Mouse (Mus musculus) hematopoietic stem cell, adult 5-6 weeks (primary cell): ENCODE results near the gene Higd2a. TPM values are rescaled to one million over a fixed set of nuclear protein-coding genes. Genes with fewer than 3 reads are reported as not detected.

Source experiments
- ATAC-seq, 2 experiments: fragments of 125-278 bp in 1 of 2; replicated peaks in 1 of 2; 2 replicates each; pipeline ENCODE4 v1.8.0; 2016 to 2017; ENCODE audit warnings: inconsistent platforms in 2 of 2, mild to moderate bottlenecking in 2 of 2, moderate number of reproducible peaks in 2 of 2, low read depth in 1 of 2, moderate TSS enrichment in 1 of 2; ENCODE audit not compliant: low FRiP score in 2 of 2, poor library complexity in 2 of 2, severe bottlenecking in 2 of 2, insufficient read depth in 1 of 2, low TSS enrichment in 1 of 2
- total RNA-seq: library from RNA; stranded (forward); fragments of 172-1452, 232-1000 nt; gene quantifications from 2 replicates; pipeline ENCODE4 v1.2.3, GENCODE M21; 2017

Higd2a gene
- 36.7 and 40.1 TPM in 2 replicates for total RNA-seq

DNA sequence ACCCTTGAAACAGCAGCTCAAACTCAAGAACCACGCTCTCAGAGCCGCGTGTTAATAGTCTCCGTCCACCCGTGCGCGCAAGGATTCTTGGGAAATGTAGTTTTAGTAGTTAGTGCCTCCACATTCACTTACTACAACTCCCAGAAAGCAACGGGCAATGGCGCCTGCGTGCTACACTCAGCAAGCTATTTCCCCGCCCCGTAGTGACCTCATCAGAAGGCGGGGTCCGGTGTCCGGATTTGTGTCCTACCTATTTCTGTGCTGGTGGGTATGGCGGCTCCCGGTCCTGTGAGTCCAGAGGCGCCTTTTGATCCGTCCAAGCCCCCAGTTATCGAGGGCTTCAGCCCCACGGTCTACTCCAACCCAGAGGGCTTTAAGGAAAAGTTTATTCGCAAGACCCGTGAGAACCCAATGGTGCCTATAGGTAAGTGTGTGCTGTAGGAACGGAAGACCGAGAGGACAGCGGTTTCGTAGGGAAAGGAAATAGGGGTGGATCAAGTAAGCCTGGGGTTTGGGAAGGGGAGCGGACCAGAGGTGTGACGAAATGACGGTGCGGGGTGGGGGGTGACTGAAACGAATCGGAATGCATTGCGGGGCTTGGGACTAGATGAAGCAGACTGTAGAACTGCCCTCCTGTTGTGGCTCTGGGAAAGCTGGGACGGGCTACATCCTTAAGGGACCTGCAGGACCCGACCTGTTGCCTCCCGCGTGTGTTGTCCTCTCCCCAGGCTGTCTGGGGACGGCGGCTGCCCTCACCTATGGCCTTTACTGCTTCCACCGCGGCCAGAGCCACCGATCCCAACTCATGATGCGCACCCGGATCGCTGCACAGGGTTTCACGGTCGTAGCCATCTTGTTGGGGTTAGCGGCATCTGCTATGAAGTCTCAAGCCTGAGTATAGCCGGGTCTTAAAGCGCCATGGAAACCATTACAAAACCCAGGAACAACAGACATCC lies at the start of gene Higd2a, which contains the start of gene Nop16:
Higd2a (plus strand) TSS at position 212 of the 956 bp plus-strand sequence.
Nop16 (minus strand) TSS at position 95 of the 956 bp plus-strand sequence.
- ATAC-seq, result peak; percentile 92 to 96

DNA sequence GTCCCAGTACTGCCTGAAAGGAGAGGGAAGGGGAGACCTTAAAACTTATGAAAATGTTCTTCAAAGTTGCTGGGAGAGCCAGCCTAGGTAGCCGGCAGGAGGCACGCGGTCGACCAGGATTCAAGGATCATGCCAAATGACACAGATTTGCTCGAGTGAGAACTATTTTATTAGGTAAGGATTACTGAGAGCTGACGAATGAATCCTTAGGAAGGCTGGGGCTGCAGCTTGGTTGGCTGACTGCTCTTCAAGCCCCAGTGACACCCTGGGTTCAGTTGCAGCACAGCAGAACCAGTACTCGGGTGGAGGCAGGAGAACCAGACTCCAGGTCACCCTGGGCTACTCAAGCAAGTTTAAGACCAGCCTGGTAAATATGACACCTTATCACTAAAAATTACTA lies 42.0 kb upstream of the Higd2a start:
- ATAC-seq, result no peak

DNA sequence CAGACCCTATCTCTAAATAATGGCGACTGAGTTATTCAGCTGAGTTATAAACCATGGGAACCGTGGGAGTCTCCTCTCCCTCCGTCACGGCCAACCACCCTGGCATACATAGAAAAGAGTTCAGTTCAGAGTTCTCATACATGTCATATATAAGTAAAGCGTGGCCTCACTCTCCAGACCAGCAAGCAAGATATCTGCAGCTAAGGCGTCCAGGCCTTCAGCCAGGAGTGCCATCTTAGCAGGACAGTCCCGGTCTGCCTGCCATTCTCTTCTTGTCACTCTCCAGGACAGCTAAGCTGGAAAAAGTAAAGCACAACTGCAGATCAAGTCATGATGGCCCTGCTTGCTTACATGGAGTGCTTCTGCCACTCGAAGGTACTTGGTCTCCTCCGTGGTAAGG lies 33.8 kb upstream of the Higd2a start:
- no peak for ATAC-seq

GRCm38 (mm10) chr13:54556796-54557195 lies 33.2 kb upstream of the Higd2a start:
- ATAC-seq, result no peak

DNA sequence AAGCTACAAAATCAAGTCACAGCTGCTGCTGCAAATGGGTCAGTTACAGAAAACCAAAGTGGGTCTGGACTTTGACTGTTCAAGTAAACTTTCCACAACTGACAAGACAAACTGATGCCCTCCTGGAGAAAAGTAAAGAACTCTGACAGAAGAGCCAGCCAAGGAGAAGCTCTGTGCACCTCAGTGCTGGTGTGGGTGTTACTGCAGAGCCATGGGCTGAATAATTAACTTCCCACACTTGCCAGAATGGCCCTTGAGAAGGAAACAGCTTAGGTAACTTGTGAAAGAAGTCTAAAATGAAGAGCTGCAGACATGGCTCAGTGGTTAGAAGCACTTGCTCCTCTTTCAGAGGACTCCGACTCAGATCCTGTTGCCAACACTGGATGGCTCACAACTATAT lies 32.4 kb upstream of the Higd2a start:
- ATAC-seq, result no peak

GRCm38 (mm10) chr13:54559656-54560055 lies 30.4 kb upstream of the Higd2a start:
- no peak for ATAC-seq

- ATAC-seq, result no peak
Observed at GRCm38 (mm10) chr13:54560608-54561007, 29.4 kb upstream of the Higd2a start.

- no peak for ATAC-seq
Observed at GRCm38 (mm10) chr13:54562562-54562961, 27.4 kb upstream of the Higd2a start.

DNA sequence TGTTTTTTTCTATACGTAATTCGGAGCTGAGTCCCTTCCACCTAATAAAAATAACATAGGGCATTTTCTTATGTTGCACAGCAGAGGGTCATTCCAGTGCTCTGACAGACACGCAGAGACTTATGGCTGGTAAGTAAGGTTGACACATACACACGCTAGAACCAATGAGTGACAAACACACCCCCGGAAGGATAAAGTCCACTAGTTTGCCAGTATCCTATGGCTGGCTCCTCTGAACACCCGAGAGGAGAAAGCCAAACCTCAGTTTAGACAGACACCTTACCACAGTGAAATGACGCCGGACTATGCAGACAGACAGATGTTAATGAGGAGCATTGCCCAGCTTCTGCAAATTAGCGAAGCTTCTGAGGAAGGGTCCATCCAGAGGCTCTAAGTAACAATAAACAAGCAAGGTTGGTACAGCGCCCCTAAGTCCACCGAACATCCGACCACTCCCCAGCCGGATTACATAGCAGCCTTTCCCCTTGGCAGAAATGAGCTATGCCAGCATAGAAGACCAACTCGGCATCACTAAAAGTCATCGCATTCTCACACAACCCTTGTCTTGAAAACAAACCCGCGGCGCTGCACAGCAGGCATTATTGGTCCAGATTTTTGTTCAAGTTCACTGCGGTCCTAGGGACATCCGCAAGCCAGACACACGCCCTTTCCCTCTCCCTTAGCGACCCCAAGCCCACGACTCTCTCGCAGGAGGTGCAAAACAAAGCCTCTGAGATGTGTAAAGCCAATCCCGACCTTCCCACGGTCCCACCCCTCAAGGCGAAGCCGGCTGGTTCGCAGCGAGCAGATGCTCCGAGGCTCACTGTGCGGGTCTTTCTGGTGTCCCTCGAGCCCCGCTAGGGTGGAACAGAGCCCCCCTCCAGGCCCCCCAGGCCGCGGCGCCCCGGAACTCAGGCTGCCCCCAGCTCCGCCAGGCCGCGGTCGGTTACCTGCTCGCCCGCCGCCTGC lies 25.5 kb upstream of the Higd2a start:
- peak in 1 of 2 experiments; percentile 5; a peak in 2 of 4 replicates for ATAC-seq

GRCm38 (mm10) chr13:54565201-54565581 lies 24.8 kb upstream of the Higd2a start, which contains the start of gene 4833439L19Rik:
Gene 4833439L19Rik (minus strand): TSS chr13:54565435.
- ATAC-seq, result peak; percentile 98 to 99

DNA sequence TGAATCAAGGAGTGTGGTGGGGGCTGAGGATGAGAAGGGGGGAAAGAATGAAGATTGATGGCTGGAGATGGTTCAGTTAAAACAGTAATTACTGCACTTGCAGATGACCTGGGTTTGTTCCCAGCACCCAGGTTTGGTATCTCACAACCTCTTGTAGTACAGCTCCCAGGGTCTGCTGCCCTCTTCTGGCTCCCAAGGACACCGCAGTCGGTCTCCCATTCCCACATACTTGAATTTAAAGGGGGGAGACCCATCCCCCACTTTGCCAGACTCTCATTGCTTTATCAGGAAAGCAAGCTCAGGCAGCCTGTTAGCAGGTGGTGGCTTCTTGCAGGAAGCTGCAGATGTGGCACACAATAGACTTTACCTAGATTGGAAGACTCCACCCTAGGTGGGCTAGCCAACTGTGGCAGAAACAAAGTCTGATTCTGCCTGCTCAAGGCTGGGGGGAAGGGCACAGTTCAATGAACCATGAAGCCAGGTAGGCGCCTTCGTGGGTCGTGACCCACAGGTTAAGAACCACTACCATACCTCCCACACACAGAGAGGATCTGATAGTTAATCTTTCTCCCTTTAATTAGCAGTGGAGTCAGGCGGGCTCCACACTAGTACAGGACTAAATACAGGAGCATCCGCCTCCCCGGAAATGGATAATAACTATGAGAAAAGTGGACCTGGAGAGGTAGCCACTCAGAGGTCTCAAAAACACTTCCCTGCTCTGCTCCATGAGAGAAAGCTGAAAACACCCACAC lies 24.2 kb upstream of the Higd2a start:
- ATAC-seq, result peak; percentile 36 to 40; a peak in 3 of 4 replicates

GRCm38 (mm10) chr13:54568380-54568779 lies 21.6 kb upstream of the Higd2a start:
- ATAC-seq, result no peak

- no peak for ATAC-seq
Observed at GRCm38 (mm10) chr13:54569282-54569681, 20.7 kb upstream of the Higd2a start.

GRCm38 (mm10) chr13:54570736-54571135 lies 19.3 kb upstream of the Higd2a start:
- no peak for ATAC-seq

DNA sequence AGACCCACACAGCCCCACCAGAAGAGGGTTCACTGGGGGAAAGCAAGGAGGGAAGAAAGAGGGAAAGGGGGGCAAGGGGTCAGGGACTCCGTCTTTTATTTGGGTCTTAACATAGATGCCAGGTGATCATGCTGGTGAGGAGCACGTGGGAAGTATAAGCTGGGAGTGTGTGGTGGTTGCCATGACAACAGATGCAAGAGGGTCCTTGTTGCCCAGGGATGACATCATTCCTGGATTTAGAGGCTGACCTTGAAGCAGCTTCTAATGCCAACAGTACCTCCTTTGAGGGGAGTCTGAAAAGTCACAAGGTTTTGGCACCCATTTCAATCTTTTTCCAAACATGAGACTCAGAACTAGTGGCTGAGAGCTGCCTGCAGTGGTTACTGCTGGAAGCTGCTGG lies 18.4 kb upstream of the Higd2a start:
- ATAC-seq, result no peak

- ATAC-seq, result no peak
Observed at GRCm38 (mm10) chr13:54572621-54573020, 17.4 kb upstream of the Higd2a start.

DNA sequence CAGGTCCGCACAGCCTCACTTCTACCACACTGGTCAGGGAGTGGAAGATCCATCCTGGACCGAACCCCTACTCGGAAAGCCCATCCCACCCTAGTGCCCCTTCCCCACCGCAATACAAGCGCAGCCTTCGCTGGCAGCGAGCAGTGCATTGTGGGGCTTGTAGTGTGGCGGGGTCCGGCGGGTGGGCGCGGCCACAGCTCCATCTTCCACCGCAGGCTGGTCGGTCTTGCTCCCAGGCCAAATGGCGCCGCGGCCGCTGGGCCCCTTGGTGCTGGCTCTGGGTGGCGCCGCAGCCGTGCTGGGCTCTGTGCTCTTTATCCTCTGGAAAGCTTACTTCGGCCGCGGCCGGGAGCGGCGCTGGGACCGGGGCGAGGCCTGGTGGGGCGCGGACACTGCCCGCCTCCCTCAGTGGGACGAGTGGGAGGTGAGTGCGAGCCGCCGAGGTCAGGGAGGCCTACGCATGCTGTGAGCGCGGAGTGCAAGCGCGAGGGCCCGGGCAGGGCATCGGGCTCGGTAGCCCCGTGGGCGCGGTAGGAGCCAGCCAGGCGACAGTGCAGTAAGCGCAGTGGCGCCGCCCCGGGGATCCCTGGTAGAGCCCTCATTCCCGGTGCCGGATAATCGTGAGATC lies 15.0 kb upstream of the Higd2a start, which contains the start of gene Arl10:
Arl10 (plus strand) TSS at position 162 of the 628 bp plus-strand sequence.
- peak; percentile 74 to 82 for ATAC-seq
